Mouse (Mus musculus): ENCODE data around the gene Uba52. TPM values are rescaled to one million over a fixed set of nuclear protein-coding genes. Genes with fewer than 3 reads are reported as not detected.
A peak's percentile ranks its signal among the peaks of the same experiment; 100 is the strongest.

Gene Uba52
- total and polyA plus RNA-seq, 3 experiments: 626 to 1,595 (median 1,480) TPM

DNA sequence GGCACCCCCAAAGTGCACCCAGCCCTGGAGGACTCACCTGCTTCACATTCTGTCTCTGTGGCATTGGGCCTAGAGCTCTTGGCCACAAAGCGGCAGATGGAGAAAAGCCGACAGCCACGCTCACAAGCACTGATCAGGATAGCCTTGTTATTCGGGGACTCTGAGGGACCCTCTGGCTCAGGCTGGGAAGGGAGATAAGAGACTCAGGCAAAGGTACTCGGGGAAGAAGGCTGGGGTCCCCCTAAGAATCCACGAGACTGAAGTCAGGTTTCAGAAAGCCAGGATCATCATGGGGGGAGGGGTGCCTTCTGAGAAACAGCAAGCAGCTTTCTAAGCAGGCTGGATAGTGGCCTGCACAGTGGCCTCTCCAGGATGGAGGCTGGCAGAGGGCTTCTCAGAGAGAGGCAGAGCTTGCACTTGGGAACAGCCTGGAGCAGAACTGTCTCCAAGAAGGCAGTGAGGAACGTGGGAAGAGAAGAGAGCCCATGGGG, 24.4 kb downstream of the Uba52 start:
- Histone ChIP-seq H3K36me3 (ENCODE audit: control insufficient read depth, insufficient read depth, low read length) (no peaks in the 10 kb centered on the region), H3K27me3 (ENCODE audit: control insufficient read depth, insufficient read depth, low read length) (peaks cover 17% of the 10 kb centered on the region), H3K27ac (no peak overlapping the region), H3K4me1 (ENCODE audit: control insufficient read depth, insufficient read depth, low read length) (peaks cover 6% of the 10 kb centered on the region), H3K79me2 (replicated peaks; ENCODE audit: control insufficient read depth, insufficient read depth, low read length) (no peaks in the 10 kb centered on the region), H3K4me3 (no peak overlapping the region), H3K9ac (ENCODE audit: low read depth, low read length) (no peak overlapping the region)
- DNase-seq: no peak
- TF ChIP-seq EP300 (IDR thresholded peaks at IDR 0.05; ENCODE audit: insufficient read depth, low read depth, low read length): no peak
- intact Hi-C loops (cut with DNase I): no loop called here
- WGBS: 53% methylated on average over 7 of the region's 7 CpGs

- Histone ChIP-seq H3K27me3 (ENCODE audit: control insufficient read depth, insufficient read depth, low read length) (peaks cover 5% of the 10 kb centered on the region), H3K36me3 (ENCODE audit: control insufficient read depth, insufficient read depth, low read length) (no peaks in the 10 kb centered on the region), H3K27ac (no peak overlapping the region), H3K79me2 (replicated peaks; ENCODE audit: control insufficient read depth, insufficient read depth, low read length) (no peaks in the 10 kb centered on the region), H3K9ac (ENCODE audit: low read depth, low read length) (no peak overlapping the region), H3K4me3 (no peak overlapping the region), H3K4me1 (ENCODE audit: control insufficient read depth, insufficient read depth, low read length) (0 out of 2 replicates have a peak, but pooled peaks cover 1% of the 10 kb centered on the region)
- DNase-seq: no peak
- intact Hi-C loops (cut with DNase I): no loop called here
- WGBS: 62% methylated on average over 2 of the region's 2 CpGs
- TF ChIP-seq EP300 (IDR thresholded peaks at IDR 0.05; ENCODE audit: insufficient read depth, low read depth, low read length): no peak
- no peak for TF ChIP-seq CTCF (IDR thresholded peaks at IDR 0.05)
- no peak for TF ChIP-seq POLR2A (IDR thresholded peaks at IDR 0.05; ENCODE audit: insufficient read depth, low read depth, low read length)
Measured at GRCm38 (mm10) chr8:70482943-70483342, 27.7 kb downstream of the Uba52 start.

DNA sequence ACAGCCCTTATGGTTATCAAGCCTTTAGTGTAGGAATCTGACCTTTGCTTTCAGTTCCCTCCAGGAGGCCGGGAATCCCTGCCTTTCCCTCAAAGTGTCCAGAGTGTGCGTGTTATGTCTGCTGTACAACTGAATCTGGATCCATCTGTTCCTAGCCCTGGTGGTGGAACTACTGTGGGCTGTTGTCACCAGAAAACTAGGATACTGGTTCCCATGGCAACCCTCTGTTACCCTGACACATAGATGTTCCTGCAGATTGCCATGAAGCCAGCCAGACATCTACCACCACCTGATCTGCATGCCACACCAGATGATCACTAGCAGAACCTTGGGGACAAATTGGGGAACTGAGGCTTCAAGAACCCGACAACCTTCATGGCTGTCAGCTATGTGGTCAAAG, 28.7 kb downstream of the Uba52 start:
- no peak overlapping the region for H3K9ac ChIP-seq (ENCODE audit: low read depth, low read length)
- H3K27me3 ChIP-seq (ENCODE audit: control insufficient read depth, insufficient read depth, low read length): no peaks in the 10 kb centered on the region

GRCm38 (mm10) chr8:70477269-70477982, 33.2 kb downstream of the Uba52 start:
- Histone ChIP-seq H3K27ac (no peak overlapping the region; the same call in 1 of the 2 replicates), H3K9ac (ENCODE audit: low read depth, low read length) (no peak overlapping the region)
- WGBS: 9% methylated on average over 21 of the region's 21 CpGs

More for the DNA sequence above, 28.7 kb downstream of the Uba52 start:
- intact Hi-C loops (cut with DNase I): no loop called here
- no peak for TF ChIP-seq POLR2A (IDR thresholded peaks at IDR 0.05; ENCODE audit: insufficient read depth, low read depth, low read length)
- no peak for TF ChIP-seq CTCF (IDR thresholded peaks at IDR 0.05)
- no peak for TF ChIP-seq EP300 (IDR thresholded peaks at IDR 0.05; ENCODE audit: insufficient read depth, low read depth, low read length)
- Histone ChIP-seq H3K4me3 (no peak overlapping the region), H3K79me2 (replicated peaks; ENCODE audit: control insufficient read depth, insufficient read depth, low read length) (no peaks in the 10 kb centered on the region), H3K36me3 (ENCODE audit: control insufficient read depth, insufficient read depth, low read length) (no peaks in the 10 kb centered on the region), H3K27ac (no peak overlapping the region), H3K4me1 (ENCODE audit: control insufficient read depth, insufficient read depth, low read length) (no peaks in the 10 kb centered on the region)
- WGBS: 71% methylated on average over 3 of the region's 3 CpGs
- DNase-seq: no peak

GRCm38 (mm10) chr8:70476333-70477268, 34.0 kb downstream of the Uba52 start, which contains the start of gene Klhl26:
TSS of gene Klhl26 (minus strand) at chr8:70476968.
- Histone ChIP-seq H3K27ac (peak within 1 kb of the TSS; percentile 81), H3K4me3 (peak within 1 kb of the TSS; percentile 93), H3K4me1 (ENCODE audit: control insufficient read depth, insufficient read depth, low read length) (peaks cover 2% of the 10 kb centered on the region), H3K27me3 (ENCODE audit: control insufficient read depth, insufficient read depth, low read length) (no peaks in the 10 kb centered on the region), H3K79me2 (replicated peaks; ENCODE audit: control insufficient read depth, insufficient read depth, low read length) (no peaks in the 10 kb centered on the region), H3K36me3 (ENCODE audit: control insufficient read depth, insufficient read depth, low read length) (no peaks in the 10 kb centered on the region; the same call in 1 of the 2 replicates), H3K9ac (ENCODE audit: low read depth, low read length) (peak within 1 kb of the TSS; percentile 87)
- WGBS: 1% methylated on average over 53 of the region's 53 CpGs
- intact Hi-C loops (cut with DNase I): loop anchor here (2.0 kb wide), 2 partner anchors 26 to 38 kb away; partner anchors contain the start of gene Crtc1
- TF ChIP-seq CTCF (IDR thresholded peaks at IDR 0.05): no peak
- peak; percentile 36; the same call in 1 of the 2 replicates for TF ChIP-seq POLR2A (IDR thresholded peaks at IDR 0.05; ENCODE audit: insufficient read depth, low read depth, low read length)
- no peak for TF ChIP-seq EP300 (IDR thresholded peaks at IDR 0.05; ENCODE audit: insufficient read depth, low read depth, low read length)
- peak; percentile 96 to 97 for DNase-seq

More at GRCm38 (mm10) chr8:70477269-70477982, 33.2 kb downstream of the Uba52 start:
- Histone ChIP-seq H3K4me3 (peak overlapping the region; percentile 93), H3K79me2 (replicated peaks; ENCODE audit: control insufficient read depth, insufficient read depth, low read length) (no peaks in the 10 kb centered on the region), H3K4me1 (ENCODE audit: control insufficient read depth, insufficient read depth, low read length) (peaks cover 2% of the 10 kb centered on the region), H3K36me3 (ENCODE audit: control insufficient read depth, insufficient read depth, low read length) (no peaks in the 10 kb centered on the region; the same call in 1 of the 2 replicates), H3K27me3 (ENCODE audit: control insufficient read depth, insufficient read depth, low read length) (no peaks in the 10 kb centered on the region)
- no peak for TF ChIP-seq CTCF (IDR thresholded peaks at IDR 0.05)
- no peak for TF ChIP-seq POLR2A (IDR thresholded peaks at IDR 0.05; ENCODE audit: insufficient read depth, low read depth, low read length)
- TF ChIP-seq EP300 (IDR thresholded peaks at IDR 0.05; ENCODE audit: insufficient read depth, low read depth, low read length): no peak
- intact Hi-C loops (cut with DNase I): loop anchor here (2.0 kb wide), 2 partner anchors 25 to 39 kb away; partner anchors contain the start of gene Crtc1
- no peak for DNase-seq
